Mouse (Mus musculus): ENCODE measurements around the gene 4930404N11Rik. TPM values are rescaled to one million over a fixed set of nuclear protein-coding genes. Genes with fewer than 3 reads are reported as not detected.

4930404N11Rik gene
- polyA plus RNA-seq, 1 experiment from 2014 or later: 16.5 TPM

- Histone ChIP-seq H3K27me3 (ENCODE audit: control insufficient read depth, insufficient read depth, low read length) (no peaks in the 10 kb centered on the region), H3K4me1 (replicated peaks; ENCODE audit: control insufficient read depth, insufficient read depth) (peaks cover 7% of the 10 kb centered on the region), H3K9me3 (ENCODE audit: control insufficient read depth, low read length) (no peaks in the 10 kb centered on the region), H3K9ac (ENCODE audit: low read length) (no peak overlapping the region), H3K4me3 (ENCODE audit: low read depth, low read length) (no peak overlapping the region), H3K36me3 (ENCODE audit: control insufficient read depth, insufficient read depth, low read length) (no peaks in the 10 kb centered on the region), H3K4me2 (replicated peaks; ENCODE audit: low read depth) (no peak overlapping the region), H3K27ac (replicated peaks) (no peak overlapping the region)
- TF ChIP-seq CTCF (IDR thresholded peaks at IDR 0.05; ENCODE audit: low read depth): no peak
- TF ChIP-seq EP300 (optimal IDR thresholded peaks at IDR 0.05): no peak
- WGBS: 17% methylated on average over 9 of the region's 9 CpGs
- peak; percentile 61 for DNase-seq (ENCODE audit: low spot score)
- ATAC-seq (ENCODE audit: low FRiP score, low TSS enrichment): no peak
Measured at GRCm38 (mm10) chr10:81351678-81352291, 13.8 kb downstream of the 4930404N11Rik start.

- no peaks in the 10 kb centered on the region for H3K27me3 ChIP-seq (ENCODE audit: control insufficient read depth, insufficient read depth, low read length)
- no peaks in the 10 kb centered on the region for H3K36me3 ChIP-seq (ENCODE audit: control insufficient read depth, insufficient read depth, low read length)
- no peaks in the 10 kb centered on the region for H3K9me3 ChIP-seq (ENCODE audit: control insufficient read depth, low read length)
- H3K27ac ChIP-seq (replicated peaks): peak within 1 kb of the TSS; percentile 91
- DNase-seq (ENCODE audit: low spot score) (peak; percentile 99), ATAC-seq (ENCODE audit: low FRiP score, low TSS enrichment) (peak; percentile 93)
- under 1% methylated on average over 49 of the region's 54 CpGs for WGBS
- H3K4me3 ChIP-seq (ENCODE audit: low read depth, low read length): peak within 1 kb of the TSS; percentile 71
- TF ChIP-seq EP300 (optimal IDR thresholded peaks at IDR 0.05) (no peak), CTCF (IDR thresholded peaks at IDR 0.05; ENCODE audit: low read depth) (peak; percentile 91)
- H3K9ac ChIP-seq (ENCODE audit: low read length): peak within 1 kb of the TSS; percentile 82
- H3K4me1 ChIP-seq (replicated peaks; ENCODE audit: control insufficient read depth, insufficient read depth): peaks cover 5% of the 10 kb centered on the region
- peak within 1 kb of the TSS; percentile 90 for H3K4me2 ChIP-seq (replicated peaks; ENCODE audit: low read depth)
Measured at GRCm38 (mm10) chr10:81350351-81351063, 15.1 kb downstream of the 4930404N11Rik start, which contains the start of gene Hmg20b. Gene Hmg20b (minus strand): TSS chr10:81350480.

GRCm38 (mm10) chr10:81349961-81350350, 15.7 kb downstream of the 4930404N11Rik start:
- 0% methylated on average over 27 of the region's 29 CpGs for WGBS
- peak overlapping the region; percentile 71 for H3K4me3 ChIP-seq (ENCODE audit: low read depth, low read length)
- ATAC-seq (ENCODE audit: low FRiP score, low TSS enrichment): no peak; the same call in 1 of the 2 replicates
- H3K27ac ChIP-seq (replicated peaks): peak overlapping the region; percentile 91
- H3K4me1 ChIP-seq (replicated peaks; ENCODE audit: control insufficient read depth, insufficient read depth): peaks cover 5% of the 10 kb centered on the region
- TF ChIP-seq EP300 (optimal IDR thresholded peaks at IDR 0.05) (no peak), CTCF (IDR thresholded peaks at IDR 0.05; ENCODE audit: low read depth) (no peak)
- H3K27me3 ChIP-seq (ENCODE audit: control insufficient read depth, insufficient read depth, low read length): no peaks in the 10 kb centered on the region
- peak overlapping the region; percentile 82 for H3K9ac ChIP-seq (ENCODE audit: low read length)
- DNase-seq (ENCODE audit: low spot score): no peak
- no peaks in the 10 kb centered on the region for H3K36me3 ChIP-seq (ENCODE audit: control insufficient read depth, insufficient read depth, low read length)
- H3K9me3 ChIP-seq (ENCODE audit: control insufficient read depth, low read length): no peaks in the 10 kb centered on the region
- H3K4me2 ChIP-seq (replicated peaks; ENCODE audit: low read depth): peak overlapping the region; percentile 90

- H3K4me1 ChIP-seq (replicated peaks; ENCODE audit: control insufficient read depth, insufficient read depth): peaks cover 5% of the 10 kb centered on the region
- peak; percentile 38; the same call in 1 of the 2 replicates for ATAC-seq (ENCODE audit: low FRiP score, low TSS enrichment)
- no peaks in the 10 kb centered on the region for H3K27me3 ChIP-seq (ENCODE audit: control insufficient read depth, insufficient read depth, low read length)
- peak overlapping the region; percentile 90 for H3K4me2 ChIP-seq (replicated peaks; ENCODE audit: low read depth)
- peak; percentile 77 for DNase-seq (ENCODE audit: low spot score)
- H3K27ac ChIP-seq (replicated peaks): peak overlapping the region; percentile 91
- H3K36me3 ChIP-seq (ENCODE audit: control insufficient read depth, insufficient read depth, low read length): no peaks in the 10 kb centered on the region
- H3K4me3 ChIP-seq (ENCODE audit: low read depth, low read length): peak overlapping the region; percentile 71
- WGBS: 5% methylated on average over 11 of the region's 12 CpGs
- H3K9ac ChIP-seq (ENCODE audit: low read length): peak overlapping the region; percentile 82
- no peaks in the 10 kb centered on the region for H3K9me3 ChIP-seq (ENCODE audit: control insufficient read depth, low read length)
- TF ChIP-seq CTCF (IDR thresholded peaks at IDR 0.05; ENCODE audit: low read depth): peak; percentile 19; the same call in 1 of the 2 replicates
- no peak for TF ChIP-seq EP300 (optimal IDR thresholded peaks at IDR 0.05)
Measured at GRCm38 (mm10) chr10:81349146-81349545, 16.5 kb downstream of the 4930404N11Rik start.

GRCm38 (mm10) chr10:81346453-81347067, 19.1 kb downstream of the 4930404N11Rik start:
- Histone ChIP-seq H3K4me3 (ENCODE audit: low read depth, low read length) (no peak overlapping the region), H3K4me1 (replicated peaks; ENCODE audit: control insufficient read depth, insufficient read depth) (peaks cover 5% of the 10 kb centered on the region), H3K27me3 (ENCODE audit: control insufficient read depth, insufficient read depth, low read length) (0 out of 2 replicates have a peak, but pooled peaks cover 3% of the 10 kb centered on the region), H3K9ac (ENCODE audit: low read length) (0 out of 2 replicates have a peak overlapping the region, but pooled peaks have one; percentile 31), H3K27ac (replicated peaks) (peak overlapping the region; percentile 65; the same call in 1 of the 2 replicates), H3K36me3 (ENCODE audit: control insufficient read depth, insufficient read depth, low read length) (no peaks in the 10 kb centered on the region), H3K4me2 (replicated peaks; ENCODE audit: low read depth) (peak overlapping the region; percentile 46), H3K9me3 (ENCODE audit: control insufficient read depth, low read length) (no peaks in the 10 kb centered on the region)
- ATAC-seq (ENCODE audit: low FRiP score, low TSS enrichment) (peak; percentile 55), DNase-seq (ENCODE audit: low spot score) (peak; percentile 93)
- WGBS: 18% methylated on average over 52 of the region's 55 CpGs
- no peak for TF ChIP-seq EP300 (optimal IDR thresholded peaks at IDR 0.05)
- TF ChIP-seq CTCF (IDR thresholded peaks at IDR 0.05; ENCODE audit: low read depth): peak; percentile 62
